Mouse (Mus musculus) natural killer cell, adult 2 months (primary cell): ENCODE results near the gene Mymx.

Experiments used
- DNase-seq, 2 experiments: peaks; one replicate each; pipeline ENCODE4 v3.0.0; 2022; ENCODE audit warnings: low spot score in 2 of 2

Gene Mymx

GRCm38 (mm10) chr17:45589844-45590243, 12.1 kb downstream of the Mymx start:
- no peak for DNase-seq

- DNase-seq = no peak
These were observed 12.7 kb downstream of the Mymx start for GRCm38 (mm10) chr17:45589236-45589635.

GRCm38 (mm10) chr17:45588370-45588769, 13.5 kb downstream of the Mymx start:
- DNase-seq = no peak

- DNase-seq = no peak
These were observed 15.5 kb downstream of the Mymx start for GRCm38 (mm10) chr17:45586449-45586837.

GRCm38 (mm10) chr17:45585725-45586448, 16.0 kb downstream of the Mymx start:
- no peak for DNase-seq

- DNase-seq = peak; percentile 41 to 68
These were observed 16.8 kb downstream of the Mymx start for GRCm38 (mm10) chr17:45584939-45585678.

- no peak for DNase-seq
These were observed 17.6 kb downstream of the Mymx start for GRCm38 (mm10) chr17:45584096-45584896.

- DNase-seq = peak in 1 of 2 experiments; percentile 34
These were observed 19.1 kb downstream of the Mymx start for GRCm38 (mm10) chr17:45582715-45583355.

- no peak for DNase-seq
These were observed 19.7 kb downstream of the Mymx start for GRCm38 (mm10) chr17:45582188-45582587.

GRCm38 (mm10) chr17:45581567-45581983, 20.3 kb downstream of the Mymx start:
- DNase-seq = peak; percentile 66 to 75

- no peak for DNase-seq
These were observed 20.9 kb downstream of the Mymx start for GRCm38 (mm10) chr17:45580958-45581477.

- no peak for DNase-seq
These were observed 22.3 kb downstream of the Mymx start for GRCm38 (mm10) chr17:45579554-45579953.

- DNase-seq = peak in 1 of 2 experiments; percentile 25
These were observed 23.1 kb downstream of the Mymx start for GRCm38 (mm10) chr17:45578843-45579242.

- DNase-seq = no peak
These were observed 23.7 kb downstream of the Mymx start for GRCm38 (mm10) chr17:45578242-45578641.

- DNase-seq = no peak
These were observed 26.6 kb downstream of the Mymx start for GRCm38 (mm10) chr17:45575123-45575897.

- DNase-seq = peak; percentile 56 to 66
These were observed 27.7 kb downstream of the Mymx start for GRCm38 (mm10) chr17:45574129-45574761.

GRCm38 (mm10) chr17:45573780-45574123, 28.1 kb downstream of the Mymx start:
- DNase-seq = peak; percentile 85 to 90

GRCm38 (mm10) chr17:45573087-45573779, 28.7 kb downstream of the Mymx start, which contains the start of gene Hsp90ab1:
Gene Hsp90ab1, minus strand, starts transcription at chr17:45573271.
- peak; percentile 97 to 98 for DNase-seq
